Mouse (Mus musculus) urinary bladder, adult 2 months (tissue): ENCODE results near the gene Kirrel3. TPM values are rescaled to one million over a fixed set of nuclear protein-coding genes. Genes with fewer than 3 reads are reported as not detected.

ENCODE experiments used
- DNase-seq: peaks from one replicate; pipeline ENCODE4 v3.0.0; 2022; ENCODE audit warnings: low spot score
- polyA plus RNA-seq: library from polyadenylated mRNA; depleted of rRNA; stranded (reverse); fragments of >200 nt; gene quantifications from 2 replicates; pipeline ENCODE4 v1.2.3, GENCODE M21; 2012

Gene Kirrel3
- polyA plus RNA-seq, 1 experiment: 0.08 TPM

GRCm38 (mm10) chr9:34750887-34751286, 265.2 kb downstream of the Kirrel3 start:
- DNase-seq: no peak

- DNase-seq: no peak
Measured at GRCm38 (mm10) chr9:34752076-34752800, 266.5 kb downstream of the Kirrel3 start.

GRCm38 (mm10) chr9:34752801-34753170, 267.1 kb downstream of the Kirrel3 start:
- DNase-seq: peak; percentile 48

- DNase-seq: no peak
Measured at GRCm38 (mm10) chr9:34753891-34754290, 268.2 kb downstream of the Kirrel3 start.

GRCm38 (mm10) chr9:34754523-34755097, 268.9 kb downstream of the Kirrel3 start:
- no peak for DNase-seq

GRCm38 (mm10) chr9:34756055-34756454, 270.4 kb downstream of the Kirrel3 start:
- DNase-seq: no peak

GRCm38 (mm10) chr9:34758925-34759324, 273.2 kb downstream of the Kirrel3 start:
- DNase-seq: no peak

- DNase-seq: no peak
Measured at GRCm38 (mm10) chr9:34760521-34760920, 274.8 kb downstream of the Kirrel3 start.

- DNase-seq: no peak
Measured at GRCm38 (mm10) chr9:34766792-34767623, 281.3 kb downstream of the Kirrel3 start.

- DNase-seq: no peak
Measured at GRCm38 (mm10) chr9:34768961-34769360, 283.3 kb downstream of the Kirrel3 start.

GRCm38 (mm10) chr9:34770951-34771350, 285.3 kb downstream of the Kirrel3 start:
- DNase-seq: no peak

- DNase-seq: no peak
Measured at GRCm38 (mm10) chr9:34771401-34771800, 285.7 kb downstream of the Kirrel3 start.

- DNase-seq: no peak
Measured at GRCm38 (mm10) chr9:34772022-34772437, 286.3 kb downstream of the Kirrel3 start.

GRCm38 (mm10) chr9:34781356-34781755, 295.7 kb downstream of the Kirrel3 start:
- no peak for DNase-seq

- no peak for DNase-seq
Measured at GRCm38 (mm10) chr9:34787915-34788314, 302.2 kb downstream of the Kirrel3 start.

- no peak for DNase-seq
Measured at GRCm38 (mm10) chr9:34795226-34795625, 309.5 kb downstream of the Kirrel3 start.

GRCm38 (mm10) chr9:34797688-34798339, 312.1 kb downstream of the Kirrel3 start:
- DNase-seq: no peak

GRCm38 (mm10) chr9:34801662-34802061, 316.0 kb downstream of the Kirrel3 start:
- no peak for DNase-seq

GRCm38 (mm10) chr9:34806854-34807253, 321.2 kb downstream of the Kirrel3 start:
- no peak for DNase-seq

- no peak for DNase-seq
Measured at GRCm38 (mm10) chr9:34809993-34810513, 324.4 kb downstream of the Kirrel3 start.

GRCm38 (mm10) chr9:34818325-34818976, 332.8 kb downstream of the Kirrel3 start:
- no peak for DNase-seq
